Mouse (Mus musculus) right cerebral cortex, postnatal 25 days (tissue): ENCODE measurements around the gene Abi1.
"Not testable (repeated sequence)": the region's sequence is repeated elsewhere in the genome, so short reads cannot be mapped to it uniquely, and the experiment has no call there.

Source experiments
- DNase-seq: peaks from one replicate; pipeline ENCODE4 v3.0.0; 2022

Gene Abi1

GRCm38 (mm10) chr2:22955914-22956313 is 84.1 kb downstream of the Abi1 start:
- DNase-seq: no peak

- DNase-seq: no peak
Observed at GRCm38 (mm10) chr2:22954278-22954677, 85.8 kb downstream of the Abi1 start.

- no peak for DNase-seq
Observed at GRCm38 (mm10) chr2:22949956-22950355, 90.1 kb downstream of the Abi1 start.

GRCm38 (mm10) chr2:22933556-22933955 is 106.5 kb downstream of the Abi1 start:
- no peak for DNase-seq

GRCm38 (mm10) chr2:22928259-22928658 is 111.8 kb downstream of the Abi1 start:
- no peak for DNase-seq

- DNase-seq: not testable (repeated sequence)
Observed at GRCm38 (mm10) chr2:22925911-22926310, 114.1 kb downstream of the Abi1 start.

GRCm38 (mm10) chr2:22918651-22919050 is 121.4 kb downstream of the Abi1 start:
- no peak for DNase-seq

GRCm38 (mm10) chr2:22914421-22914820 is 125.6 kb downstream of the Abi1 start:
- DNase-seq: no peak

- no peak for DNase-seq
Observed at GRCm38 (mm10) chr2:22903947-22904346, 136.1 kb downstream of the Abi1 start.

- DNase-seq: peak; percentile 89
Observed at GRCm38 (mm10) chr2:22895282-22896273, 144.5 kb downstream of the Abi1 start, which contains the start of gene Pdss1. Gene Pdss1 (plus strand): TSS chr2:22895522.

- no peak for DNase-seq
Observed at GRCm38 (mm10) chr2:22894932-22895281, 145.1 kb downstream of the Abi1 start.
